Mouse (Mus musculus) telencephalon, adult 2 months (tissue): ENCODE results near the gene Cts7.

ENCODE experiments used
- DNase-seq: peaks from one replicate; pipeline ENCODE4 v3.0.0-alpha.2; 2011; ENCODE audit warnings: low read depth, low spot score

Gene Cts7

DNA sequence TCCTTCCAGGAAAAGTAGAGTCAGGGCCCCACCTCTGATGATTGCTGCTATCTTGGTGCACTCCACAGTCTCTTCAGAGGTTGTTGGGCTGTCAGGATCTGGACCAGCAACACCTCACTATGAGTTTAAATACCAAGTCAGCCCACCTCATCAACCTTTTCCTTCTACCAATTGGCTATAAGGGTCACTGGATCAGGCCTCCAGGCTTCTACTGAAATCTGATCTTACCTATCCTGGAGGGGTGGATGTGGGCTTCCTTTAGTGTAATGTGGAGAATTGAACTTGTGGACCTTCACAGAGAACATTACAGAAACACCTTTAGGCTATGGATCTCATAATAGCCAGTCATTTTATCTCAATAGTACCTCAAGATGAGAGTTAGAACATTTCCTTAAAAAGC, at the start of gene Cts7:
Gene Cts7, minus strand, starts transcription at position 101 of the 400 bp plus-strand sequence.
- no peak for DNase-seq
